Mouse (Mus musculus) kidney, adult 18-20 months (tissue): ENCODE data around the gene Mob4.

Experiments used
- DNase-seq: peaks from one replicate; pipeline ENCODE4 v3.0.0; 2021

Gene Mob4

GRCm38 (mm10) chr1:55132308-55132707, 1.3 kb downstream of the Mob4 start:
- DNase-seq = no peak

DNA sequence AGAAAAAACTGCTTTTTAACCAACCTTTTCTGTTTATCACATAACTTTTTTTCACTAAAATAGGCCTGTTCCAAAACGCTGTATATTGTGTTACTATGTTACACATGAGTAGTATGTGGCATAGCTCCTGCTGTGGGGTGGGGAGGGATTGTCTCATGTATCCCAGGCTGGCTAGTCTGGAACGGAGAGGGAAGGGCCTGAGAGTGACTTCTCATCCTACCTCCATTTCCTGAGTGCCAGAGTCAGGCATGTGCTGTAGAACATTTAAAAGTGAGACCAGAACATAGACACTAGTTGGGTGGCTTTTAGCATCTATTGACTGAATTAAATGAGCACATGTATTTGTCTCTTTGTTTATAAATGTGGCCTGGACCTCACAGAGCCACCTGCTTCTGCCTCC, 2.1 kb downstream of the Mob4 start:
- no peak for DNase-seq

- DNase-seq = no peak
These were observed 3.3 kb downstream of the Mob4 start for GRCm38 (mm10) chr1:55134301-55134700.

- DNase-seq = no peak
These were observed 4.8 kb downstream of the Mob4 start for GRCm38 (mm10) chr1:55135846-55136245.

DNA sequence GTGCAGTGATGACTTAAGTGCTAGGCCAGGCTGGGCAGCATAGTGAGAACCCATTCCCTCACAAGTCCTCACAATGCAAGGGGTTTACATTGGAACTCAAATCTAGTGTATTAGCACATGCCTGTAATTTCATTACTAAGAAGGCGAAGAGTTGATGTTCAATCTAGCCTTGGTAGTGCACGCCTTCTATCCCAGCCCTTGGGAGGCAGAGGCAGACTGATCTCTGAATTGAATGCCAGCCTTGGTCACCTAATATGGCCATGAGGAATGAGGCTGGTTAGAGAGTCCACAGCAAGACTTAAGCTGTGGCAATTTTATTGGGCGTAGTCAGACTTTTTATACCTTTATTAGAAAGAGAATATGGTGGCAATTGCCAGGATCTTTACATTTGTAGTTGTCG, 13.3 kb downstream of the Mob4 start:
- DNase-seq = no peak

DNA sequence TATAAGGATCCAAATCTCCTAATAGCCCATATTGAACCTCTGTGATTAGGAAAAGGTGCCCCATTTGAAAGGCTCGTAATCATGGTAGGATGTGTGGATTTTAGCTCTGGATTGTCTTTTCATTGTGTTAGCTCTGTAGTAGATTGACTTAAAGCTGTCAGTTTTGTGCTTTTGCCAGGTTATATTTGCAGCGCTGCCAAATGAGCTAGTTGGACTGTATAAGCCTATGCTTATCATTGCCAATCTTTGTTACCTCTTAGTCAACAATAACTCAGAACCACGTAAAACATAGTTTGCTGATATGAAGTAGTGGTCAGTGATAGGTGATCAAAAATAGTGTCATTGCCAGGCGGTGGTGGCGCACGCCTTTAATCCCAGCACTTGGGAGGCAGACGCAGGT, 14.5 kb downstream of the Mob4 start:
- no peak for DNase-seq

- no peak for DNase-seq
These were observed 26.3 kb downstream of the Mob4 start for GRCm38 (mm10) chr1:55157329-55157728.

- no peak for DNase-seq
These were observed 27.2 kb downstream of the Mob4 start for GRCm38 (mm10) chr1:55158211-55158610.

DNA sequence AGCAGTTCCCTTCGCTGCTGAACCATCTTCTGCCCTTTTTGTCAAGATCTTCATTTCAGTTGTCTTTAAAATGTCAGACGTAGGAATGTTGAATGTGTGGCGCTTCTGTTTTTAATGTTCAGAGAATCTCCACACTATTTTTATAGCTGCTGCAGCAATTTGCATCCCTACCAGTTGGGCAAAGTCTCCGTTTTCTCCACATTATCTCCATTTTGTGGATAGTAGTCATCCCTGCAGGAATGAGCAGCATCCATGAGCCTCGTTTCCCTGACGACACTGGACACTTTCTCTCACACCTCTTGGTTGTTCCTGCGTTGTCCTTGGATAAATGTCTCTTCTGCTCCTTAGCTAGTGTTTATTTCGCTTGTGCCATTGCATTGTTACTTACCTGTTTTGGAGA, 27.8 kb downstream of the Mob4 start:
- no peak for DNase-seq

DNA sequence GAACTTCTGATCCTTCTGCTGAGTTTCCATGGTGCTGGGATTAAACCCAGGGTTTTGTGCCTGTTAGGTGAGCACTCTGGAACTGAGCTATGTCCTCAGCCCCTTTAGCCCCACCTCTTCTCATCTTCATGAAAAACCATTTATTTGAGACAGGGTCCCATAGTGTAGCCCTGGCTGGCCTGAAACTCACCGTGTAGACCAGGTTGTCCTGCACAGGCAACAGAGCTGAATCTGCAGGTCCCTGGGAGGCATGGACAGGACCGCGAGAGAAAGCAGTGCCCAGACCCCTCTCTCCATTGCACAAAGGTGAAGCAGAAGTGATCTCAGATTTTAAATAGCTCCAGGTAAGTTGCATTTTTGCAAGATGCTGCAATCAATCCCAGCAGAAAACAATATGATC, 29.2 kb downstream of the Mob4 start:
- no peak for DNase-seq

DNA sequence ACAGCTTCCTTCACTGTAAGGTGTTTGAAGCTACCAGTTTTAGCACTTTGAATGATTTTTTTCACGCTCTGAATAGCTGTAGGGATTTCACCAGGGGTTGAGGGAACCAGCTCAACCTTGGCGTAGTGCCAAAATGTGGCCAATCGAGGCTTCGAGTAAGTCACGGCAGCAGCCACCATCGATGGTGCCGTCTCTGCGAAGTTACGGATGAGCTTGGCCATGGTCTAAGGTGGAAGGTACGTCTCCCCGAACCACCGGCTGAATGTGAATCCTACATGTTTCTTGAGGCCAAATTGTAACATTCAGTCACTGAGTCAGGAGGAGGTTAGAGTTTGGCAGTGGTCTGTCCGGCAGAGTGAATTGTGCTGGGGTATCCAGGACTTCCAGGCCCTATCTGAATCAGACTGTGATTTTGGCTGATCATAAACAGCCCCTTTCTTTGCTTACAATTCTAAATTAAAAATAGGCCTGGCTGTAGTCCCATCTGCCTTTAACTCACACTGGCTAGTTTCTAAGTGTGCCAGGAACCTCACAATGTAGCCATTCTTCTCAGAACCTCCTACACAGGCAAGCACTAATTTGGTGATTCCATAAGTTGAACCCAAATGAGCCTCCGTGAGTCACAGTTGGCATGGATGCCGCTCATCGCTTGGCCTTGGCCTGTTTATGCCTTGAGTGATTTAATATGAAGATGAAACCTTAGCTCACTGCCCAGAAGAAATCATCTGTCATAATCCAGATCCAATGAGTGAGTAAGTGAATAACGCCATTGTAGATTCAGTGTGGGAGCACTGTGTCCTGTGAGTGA, 30.0 kb downstream of the Mob4 start:
- no peak for DNase-seq

DNA sequence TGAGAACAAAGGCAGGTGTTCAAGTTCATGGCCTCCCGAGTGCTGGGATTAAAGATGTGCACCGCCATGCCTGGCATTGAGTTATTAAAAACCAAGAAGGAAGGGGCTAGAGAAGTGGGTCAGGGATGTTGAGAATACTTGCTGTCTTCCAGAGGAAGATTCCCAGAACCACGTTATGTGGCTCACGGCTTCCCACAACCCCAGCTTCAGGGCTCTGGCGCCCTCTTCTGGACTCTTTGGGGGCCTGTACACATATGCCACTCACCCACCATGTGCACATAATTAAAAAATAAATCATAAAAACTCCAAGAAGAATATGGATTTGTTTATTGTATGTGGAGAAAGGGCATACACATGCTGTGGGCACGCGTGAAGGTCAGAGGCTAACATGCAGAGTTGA, 30.9 kb downstream of the Mob4 start:
- peak; percentile 27 for DNase-seq

DNA sequence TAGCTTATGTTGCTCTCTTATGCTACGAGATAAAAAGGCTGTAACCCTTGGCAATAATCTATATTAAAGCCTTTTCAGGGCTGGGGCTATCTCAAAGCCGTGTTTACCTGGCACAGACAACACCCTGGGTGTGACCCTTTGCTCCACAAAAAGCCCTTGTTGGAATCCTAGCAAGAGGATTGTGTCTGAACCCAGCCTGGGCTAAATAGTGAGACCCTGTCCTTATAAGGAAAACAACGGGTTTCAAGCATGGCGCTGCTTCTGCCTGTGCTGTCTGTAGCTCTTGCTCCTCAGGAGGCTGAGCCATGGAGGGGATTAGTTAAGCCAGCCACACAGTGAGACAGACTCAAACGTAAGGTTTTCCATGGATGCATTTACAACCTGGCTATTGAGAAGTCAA, 31.8 kb downstream of the Mob4 start:
- no peak for DNase-seq

- DNase-seq = no peak
These were observed 33.0 kb downstream of the Mob4 start for GRCm38 (mm10) chr1:55164005-55164404.

GRCm38 (mm10) chr1:55167560-55167959, 36.5 kb downstream of the Mob4 start:
- no peak for DNase-seq

DNA sequence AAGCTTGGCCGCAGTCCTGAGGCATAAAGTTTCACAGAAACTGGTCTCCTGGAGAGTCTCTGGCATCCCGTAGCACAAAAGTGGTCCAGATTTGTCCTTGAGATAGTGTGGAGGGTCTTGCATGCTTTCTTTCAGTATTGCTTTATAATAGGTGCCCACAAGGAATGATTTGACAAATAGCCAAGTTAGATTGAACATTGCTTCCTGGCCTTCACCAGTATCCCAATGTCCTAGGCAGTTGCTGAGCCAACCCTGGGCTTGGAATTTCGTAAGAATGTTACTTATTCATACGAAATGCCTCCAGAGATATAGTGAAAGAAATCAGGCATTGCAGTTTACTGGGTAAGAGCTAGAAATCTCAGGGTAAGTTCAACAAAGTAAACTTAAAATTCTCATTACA, 37.6 kb downstream of the Mob4 start:
- no peak for DNase-seq

- DNase-seq = no peak
These were observed 40.6 kb downstream of the Mob4 start for GRCm38 (mm10) chr1:55171361-55172325.

GRCm38 (mm10) chr1:55173720-55174557, 42.9 kb downstream of the Mob4 start:
- no peak for DNase-seq

DNA sequence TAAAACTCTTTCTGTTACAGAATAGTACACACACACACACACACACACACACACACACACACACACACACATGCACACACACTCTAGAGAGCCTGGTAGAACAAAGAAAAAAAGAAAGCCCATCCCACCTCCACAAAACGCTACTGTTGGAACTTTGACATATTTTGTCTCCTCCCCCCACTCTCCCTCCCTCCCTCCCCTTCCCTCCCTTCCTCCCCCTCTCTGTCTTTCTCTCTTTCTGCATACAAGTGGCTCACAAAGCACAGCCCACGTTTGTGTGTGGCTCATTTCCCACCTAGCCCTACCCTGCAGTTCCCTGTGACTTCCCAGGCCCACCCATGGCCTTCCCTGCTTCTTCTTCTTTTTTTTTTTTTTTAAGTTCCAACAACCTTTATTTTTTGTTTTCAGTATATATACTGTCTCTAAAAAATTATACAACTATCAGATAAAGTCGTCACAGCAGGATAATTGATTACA, 43.6 kb downstream of the Mob4 start:
- DNase-seq = no peak

- DNase-seq = no peak
These were observed 49.0 kb downstream of the Mob4 start for GRCm38 (mm10) chr1:55179917-55180566.

DNA sequence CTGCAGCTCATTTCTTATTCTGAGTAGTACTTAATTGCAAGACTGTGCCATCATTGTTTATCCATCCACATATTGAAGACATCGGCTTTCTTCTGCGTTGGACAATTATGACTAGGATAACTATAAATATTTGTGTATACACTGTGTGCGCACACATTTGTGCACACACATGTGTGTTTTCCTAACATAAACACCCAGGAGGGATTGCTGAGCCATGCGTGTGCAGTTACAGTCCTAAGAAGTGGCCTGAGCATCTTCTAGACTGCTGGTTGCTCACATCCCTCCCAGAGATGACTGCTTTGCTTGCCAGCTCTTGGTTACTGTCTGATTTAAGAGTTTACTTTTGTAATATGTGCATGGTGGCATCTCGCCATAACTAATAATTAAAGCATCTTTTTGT, 51.4 kb downstream of the Mob4 start:
- no peak for DNase-seq

DNA sequence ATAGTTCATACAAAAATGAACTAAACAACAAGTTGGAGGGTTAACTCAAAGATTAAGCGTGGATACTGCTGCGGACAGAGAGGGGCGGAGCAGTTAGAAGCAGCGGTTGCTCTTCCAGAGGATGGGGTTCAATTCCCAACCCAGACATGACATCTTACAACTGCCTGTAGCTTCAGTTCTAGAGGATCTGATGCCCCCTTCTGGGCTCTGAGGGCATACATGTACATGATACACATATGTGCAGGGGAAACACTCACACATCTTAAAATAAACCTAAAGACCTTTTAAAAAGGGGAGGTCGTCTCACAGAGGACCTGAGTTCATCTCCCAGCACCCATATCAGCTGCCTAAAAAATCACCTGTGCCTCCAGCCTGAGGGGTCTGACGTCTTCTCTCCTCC, 54.7 kb downstream of the Mob4 start:
- DNase-seq = no peak
